ENCODE assay signal across 20 mouse cellular contexts in the genomic region with DNA sequence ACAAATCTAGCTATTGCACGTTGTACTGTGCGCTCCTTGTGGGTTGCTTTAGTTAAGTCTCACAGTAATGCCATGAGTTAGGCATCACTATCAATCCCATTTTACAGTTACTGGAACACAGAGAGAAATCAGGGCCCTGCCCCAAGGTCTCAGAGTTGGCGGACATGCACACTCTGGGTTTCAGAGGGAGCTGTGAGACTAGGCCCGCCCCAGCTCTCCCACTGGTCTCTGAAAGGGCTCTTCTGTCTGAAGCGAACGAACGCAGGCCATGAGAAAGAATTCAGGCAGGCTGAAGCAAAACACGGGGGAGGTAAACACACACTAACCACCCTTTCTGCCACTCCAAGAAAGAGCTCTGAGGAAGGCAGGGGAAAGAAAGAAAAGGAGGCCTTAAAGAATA. TPM values are rescaled to one million over a fixed set of nuclear protein-coding genes. Genes with fewer than 3 reads are reported as not detected.
DNase-seq lines count a peak whose midpoint lies in the region; TF ChIP-seq lines count a peak whose summit lies in the region.
"Had no signal": no experiment of that assay in that cellular context is flagged by ENCODE, and none has a peak within 500 bp of the region (broad histone marks: within the 10 kb centered on the region; RNA-seq: fewer than 3 reads in every experiment).

No protein-coding gene starts in this region.

- DNase-seq in heart, adult 11 months: peak; percentile 89
- DNase-seq in heart, postnatal 25 days (ENCODE audit: low spot score): no peak
- DNase-seq in right cerebral cortex, adult 18-20 months: peak; percentile 9
- no peak for DNase-seq in right cerebral cortex, postnatal 36 days (ENCODE audit: low spot score in 2 of 2)
- DNase-seq in brain, embryonic 14.5 days (ENCODE audit: low read depth): peak; percentile 44
- peak; percentile 78 for DNase-seq in testis, postnatal 14 days (ENCODE audit: low spot score)
- DNase-seq in left cerebral cortex, adult 11 months (ENCODE audit: low spot score): no peak
- DNase-seq: B cell, adult 2 months; cerebellum, adult 2 months; lung, postnatal 14 days; thymus, postnatal 4 days had no signal

- no peak for TF ChIP-seq POLR2A in brain, embryonic 14.5 days (IDR thresholded peaks at IDR 0.05; ENCODE audit: borderline replicate concordance, extremely low read depth, insufficient read depth, insufficient read length, poor library complexity, severe bottlenecking)

- intact Hi-C loops in heart, postnatal 25 days (cut with DNase I): no loop called here

- TF ChIP-seq CTCF in brain, embryonic 14.5 days (IDR thresholded peaks at IDR 0.05; ENCODE audit: borderline replicate concordance, extremely low read depth, insufficient read depth, insufficient read length): no peak

RNA-seq across cellular contexts. Expression of a gene that starts 21.9 kb away (rescaled TPM):
- under 1 TPM in 1 of 2 experiments, not detected in 1; 0.21 TPM for total RNA-seq in heart, postnatal 25 days (2021)
- 0.13 and 0.18 TPM in 2 replicates for polyA plus RNA-seq in brain, embryonic 14.5 days (2012; rRNA removed)
- total RNA-seq: gastrocnemius, adult 8-10 months; left cerebral cortex, adult 2 months; monocyte, adult 5-6 weeks had no signal
- polyA plus RNA-seq: embryonic facial prominence, embryonic 10.5 days; forebrain, embryonic 16.5 days; heart, embryonic 16.5 days; kidney, embryonic 15.5 days; limb, embryonic 14.5 days; neural tube, embryonic 14.5 days had no signal

RNA-seq across cellular contexts. Expression of a gene that starts 31.6 kb away (rescaled TPM):
- total RNA-seq in heart, postnatal 25 days (2021): 100 to 1,000 TPM; 143 to 173 TPM
- polyA plus RNA-seq in brain, embryonic 14.5 days (2012; rRNA removed): 24.3 and 30.5 TPM in 2 replicates

Comparison
In these comparisons a context has a peak if more than half of its experiments do, and no peak if none do; other contexts are left out.
1. DNase-seq: peak in heart, adult 11 months (single experiment), right cerebral cortex, adult 18-20 months (single experiment), brain, embryonic 14.5 days (single experiment) and testis, postnatal 14 days (single experiment); none in heart, postnatal 25 days (single experiment), right cerebral cortex, postnatal 36 days (0 of 2) and left cerebral cortex, adult 11 months (single experiment).